Mouse (Mus musculus): ENCODE results near the gene Gpx3.

DNA sequence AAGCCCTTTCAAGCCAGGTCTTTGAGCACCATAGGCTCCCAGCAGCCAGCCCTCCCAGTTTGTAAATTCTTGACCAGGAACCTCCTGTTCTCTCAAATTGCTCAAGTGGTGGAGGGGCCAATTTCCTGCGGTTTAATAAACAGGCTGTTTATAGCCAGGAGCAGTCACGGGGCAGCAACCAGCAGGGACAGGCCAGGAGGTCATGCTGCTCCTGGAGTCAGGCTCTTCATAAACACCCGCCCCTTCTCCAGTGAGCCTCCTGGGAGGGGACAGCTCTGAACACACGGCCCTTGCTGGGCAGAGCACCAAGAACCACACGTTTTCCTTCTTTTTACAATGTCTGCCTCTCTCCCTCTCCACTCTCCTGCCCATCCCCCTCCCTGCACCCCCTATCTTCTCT lies 17.3 kb upstream of the Gpx3 start:
- TF ChIP-seq CTCF (conservative IDR thresholded peaks at IDR 0.05; ENCODE audit: low read length) (no peak), NANOG (IDR thresholded peaks at IDR 0.05; ENCODE audit: borderline replicate concordance, low read length) (no peak)

Measured in E14TG2a.4 (cell line).